Mouse (Mus musculus) layer of hippocampus, adult 2 months (tissue): ENCODE results near the gene Gga3. TPM values are rescaled to one million over a fixed set of nuclear protein-coding genes. Genes with fewer than 3 reads are reported as not detected.

Experiments
- DNase-seq, 2 experiments: peaks; one replicate each; pipeline ENCODE4 v3.0.0; 2022; ENCODE audit warnings: low spot score in 2 of 2
- H3K27ac ChIP-seq: fragments of 200-600 bp; 2 replicates; pipeline ENCODE4 v1.8.1; 2022
- H3K4me3 ChIP-seq: fragments of 200-600 bp; 2 replicates; pipeline ENCODE4 v1.8.1; 2022; ENCODE audit warnings: mild to moderate bottlenecking
- CTCF ChIP-seq: fragments of 200-600 bp; conservative IDR thresholded peaks from 2 replicates; pipeline ENCODE4 v1.8.1; 2022; ENCODE audit warnings: antibody characterized with exemption, mild to moderate bottlenecking, moderate library complexity
- total RNA-seq, 2 experiments: library from RNA; stranded (reverse); gene quantifications; 2 replicates each; pipeline ENCODE4 v1.2.3; 2021

The Gga3 gene
- total RNA-seq, 2 experiments from 2014 or later: 67.9 to 91.9 TPM

- Histone ChIP-seq H3K4me3 (no peak overlapping the region), H3K27ac (0 out of 2 replicates have a peak overlapping the region, but pooled peaks have one; percentile 5)
- DNase-seq: no peak
- no peak; the same call in 1 of the 2 replicates for TF ChIP-seq CTCF
These were observed 4.1 kb downstream of the Gga3 start for GRCm38 (mm10) chr11:115599722-115600121.

- no peak overlapping the region for H3K27ac ChIP-seq
- no peak for DNase-seq
These were observed 5.5 kb downstream of the Gga3 start for GRCm38 (mm10) chr11:115598309-115598708.

GRCm38 (mm10) chr11:115595209-115595608 is 8.6 kb downstream of the Gga3 start:
- Histone ChIP-seq H3K27ac (no peak overlapping the region), H3K4me3 (no peak overlapping the region)
- TF ChIP-seq CTCF: peak; percentile 59
- DNase-seq: no peak

More at GRCm38 (mm10) chr11:115598309-115598708, 5.5 kb downstream of the Gga3 start:
- no peak overlapping the region for H3K4me3 ChIP-seq
- no peak for TF ChIP-seq CTCF

- Histone ChIP-seq H3K4me3 (no peak overlapping the region), H3K27ac (no peak overlapping the region)
- no peak for DNase-seq
- TF ChIP-seq CTCF: 0 out of 2 replicates have a peak, but pooled peaks have one; percentile 7
These were observed 13.2 kb downstream of the Gga3 start for GRCm38 (mm10) chr11:115590526-115591075.

GRCm38 (mm10) chr11:115587984-115588383 is 15.9 kb downstream of the Gga3 start:
- no peak overlapping the region for H3K4me3 ChIP-seq
- DNase-seq: no peak
- H3K27ac ChIP-seq: no peak overlapping the region
- no peak for TF ChIP-seq CTCF

DNA sequence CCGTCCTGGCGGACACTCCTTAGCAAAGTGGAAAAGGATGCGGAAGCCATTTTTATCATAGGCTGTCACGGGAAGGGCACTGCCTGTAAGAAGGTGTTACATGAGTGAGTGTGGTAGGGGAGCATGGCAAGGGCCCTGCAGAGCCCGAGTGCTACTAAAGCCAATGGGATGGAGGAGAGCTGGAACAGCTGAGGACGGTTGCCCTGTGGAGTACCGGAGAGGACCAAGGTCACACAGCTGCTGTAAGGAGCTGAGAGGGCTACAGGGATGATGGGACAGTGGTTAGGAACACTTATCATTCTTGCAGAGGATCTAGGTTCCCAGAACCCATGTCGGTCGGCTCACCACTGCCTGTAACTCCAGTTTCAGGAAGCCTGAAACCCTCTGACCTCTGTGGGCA is 17.4 kb downstream of the Gga3 start:
- no peak for TF ChIP-seq CTCF
- DNase-seq: no peak
- no peak overlapping the region for H3K4me3 ChIP-seq
- no peak overlapping the region for H3K27ac ChIP-seq

DNA sequence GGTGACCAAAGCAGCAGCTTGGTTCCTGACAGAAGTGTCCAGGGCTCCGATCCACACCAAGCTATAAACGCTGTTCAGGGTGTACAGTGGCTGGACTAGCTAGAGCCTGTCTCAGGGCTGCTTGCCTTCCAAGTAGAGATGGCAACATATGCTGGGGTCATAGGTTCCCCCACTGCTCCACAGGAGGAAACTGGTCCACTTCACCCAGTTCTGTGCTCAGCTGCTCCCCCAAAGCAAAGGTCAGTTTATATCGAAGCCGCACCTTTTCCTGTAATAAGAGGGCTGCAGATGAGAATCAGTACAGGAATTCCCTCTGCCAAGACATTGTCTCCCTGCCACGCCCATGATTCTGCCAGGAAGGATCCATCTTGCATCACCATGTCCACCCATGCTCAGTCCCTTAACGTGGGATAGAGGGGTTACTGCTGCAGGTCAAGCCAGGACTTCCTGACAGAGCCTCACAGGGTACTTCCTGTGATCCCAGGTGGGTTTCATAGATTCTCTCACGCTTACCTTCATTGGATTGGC is 18.2 kb downstream of the Gga3 start:
- Histone ChIP-seq H3K27ac (no peak overlapping the region), H3K4me3 (no peak overlapping the region)
- TF ChIP-seq CTCF: no peak
- no peak for DNase-seq

- Histone ChIP-seq H3K4me3 (no peak overlapping the region), H3K27ac (peak overlapping the region; percentile 19; the same call in 1 of the 2 replicates)
- DNase-seq: no peak
- no peak for TF ChIP-seq CTCF
These were observed 19.3 kb downstream of the Gga3 start for GRCm38 (mm10) chr11:115584376-115585073.

DNA sequence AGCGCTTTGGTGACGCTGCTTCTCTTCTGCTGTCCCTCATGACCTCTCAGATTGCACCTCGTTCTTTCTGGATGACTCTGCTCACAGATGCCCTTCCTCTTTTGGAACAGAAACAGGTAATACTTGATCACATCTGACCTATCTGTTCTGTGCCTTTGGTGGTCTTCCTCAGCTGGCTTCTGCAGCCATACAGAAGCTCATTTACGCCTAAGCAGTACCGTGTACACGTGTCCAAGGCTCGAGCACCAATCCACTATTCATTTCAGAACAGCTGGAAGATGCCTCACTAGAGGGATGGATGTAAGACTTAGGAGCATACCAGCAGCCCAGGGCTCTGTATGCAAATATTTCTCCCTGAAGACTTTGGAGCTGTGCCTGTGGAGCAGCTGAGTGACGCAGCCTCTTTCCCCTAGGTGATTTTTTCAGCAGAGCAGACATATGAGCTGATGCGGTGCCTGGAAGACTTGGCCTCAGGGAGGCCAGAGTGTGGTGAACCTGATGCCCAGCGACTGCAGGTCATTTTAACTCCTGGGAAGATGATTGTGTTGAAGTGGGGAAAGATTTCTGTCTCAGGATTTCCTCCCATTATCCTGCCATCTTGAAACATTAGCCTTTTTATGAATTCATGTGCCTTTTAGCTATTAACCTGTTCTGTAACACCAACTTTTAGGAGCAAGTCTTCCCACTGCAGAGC is 20.8 kb downstream of the Gga3 start:
- no peak for DNase-seq
- no peak for TF ChIP-seq CTCF
- Histone ChIP-seq H3K27ac (peak overlapping the region; percentile 19; the same call in 1 of the 2 replicates), H3K4me3 (no peak overlapping the region)

DNA sequence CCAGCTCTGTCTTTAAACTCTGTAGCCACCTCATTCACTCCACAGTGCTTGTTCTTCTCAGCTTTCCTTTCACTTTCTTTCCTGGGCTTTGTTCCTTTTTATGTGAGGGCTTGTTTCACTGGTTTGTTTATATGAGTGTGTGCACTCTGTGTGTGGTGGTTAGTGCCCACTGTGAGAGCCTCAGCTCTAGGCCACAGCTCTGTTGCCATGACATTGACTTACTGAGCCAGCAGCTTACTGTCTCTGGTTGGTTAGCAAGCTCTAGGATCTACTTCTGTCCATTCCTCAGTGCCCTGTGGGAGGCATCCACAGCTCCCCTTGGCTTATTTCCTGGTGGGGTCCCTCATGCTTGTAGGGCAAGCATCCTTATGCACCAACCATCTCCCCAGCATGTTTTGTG is 24.8 kb downstream of the Gga3 start:
- Histone ChIP-seq H3K27ac (no peak overlapping the region), H3K4me3 (no peak overlapping the region)
- DNase-seq: no peak
- no peak for TF ChIP-seq CTCF

- TF ChIP-seq CTCF: no peak
- DNase-seq: no peak
- peak overlapping the region; percentile 76 for H3K4me3 ChIP-seq
- no peak overlapping the region for H3K27ac ChIP-seq
These were observed 38.9 kb downstream of the Gga3 start for GRCm38 (mm10) chr11:115564961-115565360.

- peak; percentile 96 to 97 for DNase-seq
- Histone ChIP-seq H3K4me3 (peak within 1 kb of the TSS; percentile 76), H3K27ac (peak within 1 kb of the TSS; percentile 99)
- no peak for TF ChIP-seq CTCF
These were observed 39.6 kb downstream of the Gga3 start, which contains the start of gene Nup85 for GRCm38 (mm10) chr11:115564064-115564809. TSS of gene Nup85 (plus strand) at chr11:115564434.
